Mouse (Mus musculus): ENCODE measurements at regions not wholly inside any gene's neighbourhood (a gene's known extent, or its start where the extent isn't known, plus 50 kb on each side); places are given as distances from the start of the nearest gene placed in this dataset.

DNA sequence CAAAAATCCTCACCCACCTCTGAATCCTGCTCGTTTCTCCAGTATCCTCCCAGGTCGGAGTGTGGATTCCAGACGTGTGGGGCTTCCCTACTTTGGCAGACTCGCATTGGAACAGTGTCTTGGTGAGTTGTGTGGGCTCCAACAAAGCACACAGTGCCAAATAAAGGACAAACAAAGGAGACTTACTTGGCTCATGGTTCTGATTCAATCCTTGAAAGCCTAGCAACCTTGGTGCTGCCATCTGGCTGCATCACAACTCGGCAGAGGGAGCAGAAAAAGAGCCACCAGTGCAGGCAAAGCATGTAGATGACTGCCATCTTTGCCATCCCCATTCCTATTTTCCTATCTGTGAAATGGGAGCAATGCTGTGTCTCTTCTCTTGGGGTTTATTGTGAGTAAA is 64.0 kb downstream of the Il9r start:
- no peak for DNase-seq (ENCODE audit: low read depth)

DNA sequence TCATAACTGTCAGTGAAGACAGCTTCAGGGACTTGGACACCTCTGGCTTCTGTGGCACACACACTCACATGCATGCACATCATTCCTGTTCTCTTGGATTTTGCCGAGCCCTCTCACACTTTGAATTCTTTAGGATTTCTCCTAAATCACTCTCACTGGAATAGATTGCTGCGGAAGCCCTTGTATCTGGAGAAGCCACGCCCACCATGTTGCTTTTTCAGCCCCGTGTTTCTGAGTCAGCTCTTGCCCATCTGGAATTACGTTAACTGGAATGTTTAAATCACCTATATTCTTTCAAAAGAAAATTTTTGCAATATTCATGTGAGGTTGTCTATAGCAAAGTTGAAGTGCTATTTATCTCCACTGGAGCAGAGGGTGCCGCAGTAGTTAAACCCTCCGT is 66.1 kb downstream of the Il9r start:
- DNase-seq (ENCODE audit: low read depth) = peak; percentile 69

DNA sequence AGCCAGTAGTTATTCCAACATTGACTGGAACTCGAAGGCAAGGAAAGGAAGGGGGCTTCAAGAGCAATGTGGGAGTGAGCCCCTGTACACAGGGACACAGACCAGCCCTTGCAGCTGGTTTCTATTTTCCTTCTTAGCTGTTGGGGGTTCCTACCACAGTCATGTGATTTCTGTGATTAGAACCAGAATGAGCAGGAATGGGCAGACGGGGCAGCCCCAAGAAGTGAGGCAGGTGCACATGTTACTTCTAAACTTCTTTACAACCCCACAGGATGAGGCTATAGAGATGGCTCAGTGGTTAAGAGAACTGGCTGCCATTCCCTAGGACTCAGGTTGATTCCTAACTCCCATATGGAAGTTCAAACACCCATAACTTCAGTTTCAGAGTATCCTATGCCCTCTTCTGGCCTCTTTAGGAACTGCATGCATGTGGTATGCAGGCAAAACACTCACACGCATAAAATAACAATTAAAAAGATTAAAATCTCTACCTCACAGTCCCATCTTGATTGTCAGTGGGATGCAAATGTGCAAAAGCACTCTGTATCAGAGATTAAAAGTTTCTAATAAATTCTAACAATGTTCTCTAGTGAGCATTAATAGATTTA is 68.0 kb downstream of the Il9r start:
- DNase-seq (ENCODE audit: low read depth) = peak; percentile 48

DNA sequence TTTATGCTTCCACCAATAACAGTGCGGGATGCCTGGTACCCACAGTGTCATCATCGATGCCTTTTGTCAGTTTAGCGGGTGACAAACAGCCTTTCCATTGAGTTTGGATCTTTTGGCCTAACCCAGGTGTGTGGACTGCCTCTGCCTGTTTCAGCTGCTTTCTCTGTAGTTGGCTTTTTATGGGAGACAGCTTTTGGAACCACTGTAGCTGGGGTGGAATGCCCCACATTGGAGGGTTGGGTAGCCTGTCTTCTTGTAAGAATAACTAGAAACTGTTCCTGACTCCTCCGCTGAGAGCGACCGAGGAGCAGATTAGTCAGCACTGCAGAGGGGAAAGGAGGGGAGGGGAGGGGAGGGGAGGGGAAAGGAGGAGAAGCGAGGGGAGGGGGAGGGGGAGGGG is 71.5 kb downstream of the Il9r start:
- DNase-seq (ENCODE audit: low read depth) = no peak

DNA sequence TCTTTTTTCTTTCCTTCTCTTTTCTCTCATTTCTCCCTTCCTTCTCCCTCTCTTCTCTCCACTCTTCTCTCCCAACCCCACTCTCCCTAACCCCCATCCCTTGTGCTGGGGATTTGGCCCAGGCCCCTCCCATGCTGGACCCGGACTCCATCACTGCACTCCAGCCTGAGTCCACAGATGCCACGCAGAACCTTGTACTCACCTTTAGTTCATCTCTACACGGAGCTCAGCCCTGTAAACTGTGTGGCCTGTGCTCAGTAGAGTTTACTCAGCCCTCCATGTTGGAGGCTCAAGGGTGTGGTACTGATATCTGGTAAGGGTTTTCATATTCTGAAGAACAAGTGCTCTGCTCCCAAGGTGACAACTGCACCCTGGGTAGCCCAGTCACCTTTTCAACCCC is 72.1 kb downstream of the Il9r start:
- DNase-seq (ENCODE audit: low read depth) = no peak

DNA sequence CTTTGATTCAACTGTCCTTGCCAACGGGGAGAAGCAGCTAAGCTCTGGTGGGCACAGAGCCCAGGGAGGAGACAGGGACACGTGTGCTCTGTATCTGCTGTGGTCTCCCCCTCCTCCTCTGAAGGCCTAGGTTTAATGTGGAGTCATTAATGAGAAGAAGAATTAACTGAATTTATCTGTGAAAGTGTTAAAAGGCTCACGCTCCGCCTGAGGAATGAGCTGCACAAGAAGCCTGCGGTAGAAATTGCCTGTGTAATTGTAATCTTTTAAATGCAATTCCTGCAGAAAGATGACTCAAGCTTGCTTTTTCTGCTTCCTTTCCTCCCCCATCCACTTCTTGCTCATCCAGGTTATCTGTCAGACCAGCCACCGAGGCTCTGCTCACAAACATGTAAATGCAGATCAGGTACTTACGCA is 72.7 kb downstream of the Il9r start:
- no peak for DNase-seq (ENCODE audit: low read depth)

DNA sequence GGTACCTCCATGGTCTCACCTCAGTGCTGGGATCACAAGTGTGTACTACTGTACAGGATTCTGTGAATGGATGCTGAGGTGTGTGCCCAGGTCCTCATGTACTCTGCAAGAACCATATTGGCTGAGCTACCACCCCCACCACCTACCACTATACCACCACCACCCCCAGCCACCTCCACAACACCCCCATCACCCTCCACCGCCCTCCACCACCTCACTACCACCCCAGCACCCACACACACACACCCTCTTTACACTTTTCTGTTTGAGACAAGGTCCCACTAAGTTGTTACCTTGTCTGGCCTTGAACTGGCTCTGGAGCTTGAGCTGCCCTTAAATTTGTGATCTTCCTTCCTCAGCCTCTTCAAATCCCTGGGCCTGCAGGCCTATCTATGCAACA is 73.3 kb downstream of the Il9r start:
- no peak for DNase-seq (ENCODE audit: low read depth)

DNA sequence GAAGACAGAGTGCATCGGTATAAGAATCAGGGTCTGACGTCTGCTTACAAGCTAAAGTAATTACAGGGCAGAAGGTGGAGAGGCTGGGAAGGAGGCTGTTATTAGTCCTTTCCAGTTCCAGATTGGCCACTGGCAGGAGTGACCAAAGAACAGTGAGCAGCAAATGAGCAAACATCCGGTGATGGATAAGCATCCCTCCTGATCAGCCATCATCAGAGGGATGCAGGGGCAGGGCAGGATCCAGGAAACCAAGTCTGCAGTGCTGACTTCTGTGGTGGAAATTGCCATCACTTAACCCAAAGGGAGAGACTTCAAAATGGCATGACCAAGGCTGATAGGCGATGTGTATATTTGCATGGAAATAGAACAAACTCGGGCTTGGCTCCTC is 73.8 kb downstream of the Il9r start:
- DNase-seq (ENCODE audit: low read depth) = no peak

DNA sequence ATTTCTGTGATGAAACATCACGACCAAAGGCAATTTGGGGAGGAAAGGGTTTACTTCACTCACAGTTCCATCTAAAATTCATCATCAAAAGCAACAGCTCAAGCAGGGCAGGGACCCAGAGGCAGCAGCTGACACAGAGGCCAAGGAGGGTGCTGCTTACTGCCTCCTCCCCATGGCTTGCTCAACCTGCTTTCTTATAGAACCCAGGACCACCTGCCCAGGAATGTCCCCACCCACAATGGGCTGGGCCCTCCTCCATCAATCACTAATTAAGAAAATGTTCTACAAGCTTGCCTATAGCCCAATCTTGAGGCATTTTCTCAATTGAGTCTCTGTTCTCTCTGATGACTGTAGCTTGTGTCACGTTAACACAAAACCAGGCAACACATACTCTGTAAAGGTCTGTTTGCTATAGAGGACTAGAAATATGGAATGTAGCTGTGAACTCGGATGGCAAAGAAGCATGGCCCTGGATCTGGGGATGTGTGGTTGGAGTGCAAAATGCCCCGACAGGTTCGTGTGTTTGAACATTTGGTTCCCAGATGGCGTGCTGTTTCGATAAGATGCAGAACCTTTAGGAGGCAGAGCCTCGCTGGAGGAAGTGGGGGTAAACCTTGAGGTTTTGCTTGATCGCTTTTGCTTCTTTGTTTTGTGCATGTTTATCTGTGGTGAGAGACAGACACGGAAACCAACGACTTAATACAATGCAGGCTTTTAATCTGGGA is 74.3 kb downstream of the Il9r start:
- no peak for DNase-seq (ENCODE audit: low read depth)

DNA sequence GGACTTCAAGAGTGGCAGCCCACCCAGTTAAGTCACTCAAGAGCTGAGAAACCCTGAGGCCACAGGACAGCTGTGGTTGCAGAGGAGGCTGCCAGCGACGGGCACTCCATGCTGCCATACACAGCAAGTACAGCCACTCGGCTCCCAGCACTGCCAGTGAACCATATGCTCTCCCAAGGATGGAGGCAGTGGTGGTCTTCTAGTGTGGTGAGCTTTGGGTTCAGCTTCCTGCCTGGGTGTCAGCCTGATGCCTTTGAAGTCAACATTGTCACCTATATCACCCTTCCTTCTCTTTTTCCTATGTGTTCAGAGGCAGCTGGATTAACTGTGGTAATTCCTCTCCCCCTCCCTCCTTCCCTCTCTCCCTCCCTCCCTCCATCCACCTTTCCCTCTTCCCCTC is 79.5 kb downstream of the Il9r start:
- no peak for DNase-seq (ENCODE audit: low read depth)

DNA sequence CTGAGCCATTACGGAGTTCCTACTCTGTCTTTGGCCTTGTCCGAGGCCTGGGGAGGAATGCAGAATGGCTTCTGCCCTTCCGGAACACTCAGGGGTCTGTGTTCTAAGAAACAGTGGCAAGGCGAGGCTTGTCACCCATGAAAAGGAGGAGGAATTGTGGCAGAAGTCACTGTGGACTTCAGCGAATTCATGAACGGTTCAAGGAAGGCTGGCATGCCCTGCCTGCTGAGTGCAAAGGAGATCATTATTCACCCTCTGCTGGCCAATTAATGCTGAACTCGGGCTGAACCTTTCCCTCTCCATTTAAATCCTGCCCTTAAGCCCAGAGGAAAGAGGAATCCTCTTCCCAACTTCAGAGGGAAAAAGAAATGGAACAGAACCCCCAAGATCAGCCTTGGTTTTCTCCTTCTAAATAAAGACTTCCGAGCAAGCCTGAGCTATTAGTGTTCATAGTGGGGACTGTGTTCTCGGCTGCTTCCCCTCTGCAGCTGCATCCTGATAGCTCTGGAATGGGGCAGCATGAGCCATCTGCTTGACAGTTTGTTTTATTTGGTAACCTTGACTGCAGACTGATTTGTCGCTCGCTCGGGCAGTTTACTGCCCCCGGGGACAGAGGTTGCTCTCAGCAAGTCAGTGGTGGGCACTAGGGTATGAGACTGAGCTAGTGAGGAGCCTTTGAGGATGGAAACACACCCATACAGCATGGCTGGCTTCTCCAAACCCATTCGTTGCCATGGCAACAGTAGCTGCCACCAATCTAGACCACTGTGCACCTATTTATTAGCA is 81.0 kb downstream of the Il9r start:
- DNase-seq (ENCODE audit: low read depth) = no peak

DNA sequence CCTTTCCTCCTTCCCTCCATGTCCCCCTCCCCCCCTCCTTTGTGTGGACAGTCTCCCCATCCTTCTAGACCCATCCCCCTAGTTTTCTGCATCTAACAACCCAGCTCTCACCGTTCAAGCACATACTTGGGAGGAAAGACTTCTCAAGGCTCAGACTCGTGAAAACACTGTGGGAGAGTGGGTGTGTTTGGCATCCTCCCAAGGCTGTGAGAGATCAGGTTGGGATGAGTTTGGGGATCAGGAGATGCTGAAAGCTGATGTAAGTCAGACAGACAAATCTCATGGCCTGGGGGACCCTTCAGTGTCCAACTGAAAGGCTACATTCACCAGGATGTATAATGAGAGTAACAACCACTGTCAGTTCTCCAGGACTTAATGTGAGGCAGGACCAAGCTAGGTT is 82.1 kb downstream of the Il9r start:
- DNase-seq (ENCODE audit: low read depth) = no peak

DNA sequence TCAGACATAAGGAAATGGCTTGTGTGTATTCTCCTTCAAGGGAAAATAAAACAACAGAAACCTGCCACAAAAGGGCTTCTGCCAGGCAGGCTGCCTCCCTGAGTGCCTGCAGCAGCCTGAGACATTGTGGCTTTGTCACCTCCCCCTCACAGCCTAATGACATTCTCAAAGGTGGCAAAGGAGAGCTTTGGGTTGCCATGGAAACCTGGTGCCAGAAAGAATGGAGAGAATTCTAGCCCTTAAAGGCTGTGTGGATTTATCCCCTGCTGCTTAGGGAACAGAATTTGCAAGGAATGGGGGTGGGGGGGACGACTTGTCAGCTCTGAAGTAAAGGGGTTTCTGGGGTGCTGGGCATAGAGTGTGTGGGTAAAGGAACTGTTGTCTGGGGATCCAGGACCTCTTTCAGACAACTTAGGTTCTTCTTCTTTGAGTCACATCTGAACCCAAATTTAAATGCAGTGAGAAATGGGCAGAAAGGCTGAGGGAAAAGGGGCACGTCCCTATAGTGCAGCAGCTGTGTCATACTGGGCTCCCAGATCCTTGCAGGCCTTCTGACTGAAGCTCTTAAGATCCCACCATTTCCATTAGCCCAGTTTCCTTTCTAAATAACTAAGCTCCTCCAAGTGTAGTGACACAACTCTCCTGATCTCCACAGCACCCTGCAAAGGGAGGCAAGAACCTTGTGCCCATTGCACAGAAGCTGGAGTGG is 86.8 kb downstream of the Il9r start:
- DNase-seq (ENCODE audit: low read depth) = no peak

DNA sequence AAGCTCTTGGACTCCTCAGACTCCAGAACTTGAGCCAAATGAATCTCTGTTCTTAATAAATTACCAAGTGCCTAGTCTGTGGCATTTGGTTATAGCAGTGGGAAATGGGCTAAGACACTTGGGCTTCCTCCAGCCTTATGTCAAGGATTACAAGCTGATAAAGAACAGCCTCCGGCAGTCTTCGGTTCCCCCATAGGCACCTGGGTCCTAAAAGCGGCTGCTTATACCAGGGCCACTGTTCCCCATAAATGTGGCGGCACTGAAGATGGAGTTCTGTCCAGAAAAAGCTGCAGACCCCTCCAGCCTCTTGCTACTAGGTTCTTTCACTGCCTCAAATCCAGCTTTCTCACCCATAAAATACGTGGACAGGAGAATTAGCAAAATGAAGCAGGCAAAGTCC is 87.6 kb downstream of the Il9r start:
- no peak for DNase-seq (ENCODE audit: low read depth)

DNA sequence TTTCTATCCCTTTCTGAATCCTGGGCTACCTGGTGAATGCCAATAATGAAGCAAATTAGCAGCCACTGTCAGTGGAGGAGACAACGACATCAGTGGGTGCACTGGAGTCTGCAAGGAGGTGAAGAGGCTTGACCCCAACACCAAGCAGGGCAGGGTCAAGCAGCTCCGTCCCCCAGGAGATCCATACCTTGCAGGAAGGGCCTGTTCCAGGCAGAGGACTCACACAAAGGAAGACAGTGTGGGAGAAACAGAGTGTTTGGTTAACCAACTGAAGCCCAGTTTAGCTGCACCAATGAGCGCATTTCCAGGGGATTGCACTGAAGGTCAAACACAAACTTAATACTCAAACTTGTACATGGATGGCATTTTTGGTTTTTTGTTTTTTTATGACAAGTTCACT is 88.2 kb downstream of the Il9r start:
- no peak for DNase-seq (ENCODE audit: low read depth)

DNA sequence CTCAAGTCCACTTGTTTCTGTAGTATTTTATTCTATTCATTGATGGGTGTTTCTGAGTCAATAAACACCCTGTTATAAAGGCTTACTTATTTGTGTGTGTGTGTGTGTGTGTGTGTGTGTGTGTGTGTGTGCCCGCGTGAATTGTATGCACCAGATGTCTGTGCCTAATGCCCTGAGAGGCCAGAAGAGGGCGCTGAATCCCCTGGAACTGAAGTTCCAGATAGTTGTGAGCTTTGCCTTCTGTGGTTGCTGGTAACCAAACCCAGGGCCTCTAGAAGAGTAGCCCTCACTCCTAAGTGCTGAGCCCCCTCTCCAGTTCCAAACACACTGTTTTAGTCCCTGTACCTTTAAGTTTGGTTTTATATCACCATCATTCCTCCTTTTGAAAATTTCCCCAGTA is 90.2 kb downstream of the Il9r start:
- DNase-seq (ENCODE audit: low read depth) = no peak

All from NIH3T3 (cell line).